Mouse (Mus musculus) thymus, postnatal 14 days (tissue): ENCODE data around the gene Chuk.

Source experiments
- DNase-seq: peaks from one replicate; pipeline ENCODE4 v3.0.0; 2021

The Chuk gene

GRCm38 (mm10) chr19:44104393-44104792 is 2.9 kb downstream of the Chuk start:
- no peak for DNase-seq

GRCm38 (mm10) chr19:44103001-44103400 is 4.3 kb downstream of the Chuk start:
- no peak for DNase-seq

GRCm38 (mm10) chr19:44100840-44101239 is 6.4 kb downstream of the Chuk start:
- no peak for DNase-seq

- DNase-seq = no peak
Observed at GRCm38 (mm10) chr19:44086278-44086677, 21.0 kb downstream of the Chuk start.

- no peak for DNase-seq
Observed at GRCm38 (mm10) chr19:44080920-44081319, 26.4 kb downstream of the Chuk start.

- no peak for DNase-seq
Observed at GRCm38 (mm10) chr19:44080023-44080422, 27.3 kb downstream of the Chuk start.

- DNase-seq = no peak
Observed at GRCm38 (mm10) chr19:44077024-44077423, 30.3 kb downstream of the Chuk start.

- DNase-seq = no peak
Observed at GRCm38 (mm10) chr19:44076457-44076856, 30.8 kb downstream of the Chuk start.

GRCm38 (mm10) chr19:44074986-44075385 is 32.3 kb downstream of the Chuk start:
- no peak for DNase-seq

- no peak for DNase-seq
Observed at GRCm38 (mm10) chr19:44071166-44071565, 36.1 kb downstream of the Chuk start.

- DNase-seq = no peak
Observed at GRCm38 (mm10) chr19:44069914-44070232, 37.4 kb downstream of the Chuk start.

GRCm38 (mm10) chr19:44069121-44069913 is 38.0 kb downstream of the Chuk start, which contains the start of gene Erlin1:
TSS of gene Erlin1 (minus strand) at chr19:44069785.
- DNase-seq = peak; percentile 91

GRCm38 (mm10) chr19:44068232-44068631 is 39.0 kb downstream of the Chuk start:
- DNase-seq = no peak

GRCm38 (mm10) chr19:44067323-44068049 is 39.8 kb downstream of the Chuk start:
- no peak for DNase-seq

- no peak for DNase-seq
Observed at GRCm38 (mm10) chr19:44064734-44065133, 42.5 kb downstream of the Chuk start.

GRCm38 (mm10) chr19:44063773-44064172 is 43.5 kb downstream of the Chuk start:
- DNase-seq = no peak

- DNase-seq = no peak
Observed at GRCm38 (mm10) chr19:44060226-44060625, 47.1 kb downstream of the Chuk start.

- DNase-seq = no peak
Observed at GRCm38 (mm10) chr19:44055173-44055826, 52.0 kb downstream of the Chuk start.

GRCm38 (mm10) chr19:44050388-44050787 is 56.9 kb downstream of the Chuk start:
- no peak for DNase-seq

- DNase-seq = no peak
Observed at GRCm38 (mm10) chr19:44049282-44049681, 58.0 kb downstream of the Chuk start.

- DNase-seq = no peak
Observed at GRCm38 (mm10) chr19:44045847-44046246, 61.4 kb downstream of the Chuk start.

- no peak for DNase-seq
Observed at GRCm38 (mm10) chr19:44042121-44042520, 65.2 kb downstream of the Chuk start.

- no peak for DNase-seq
Observed at GRCm38 (mm10) chr19:44033396-44033795, 73.9 kb downstream of the Chuk start.
